Mouse (Mus musculus) midbrain, embryonic 16.5 days (tissue): Measurements from ENCODE around the gene Anapc4. TPM values are rescaled to one million over a fixed set of nuclear protein-coding genes. Genes with fewer than 3 reads are reported as not detected.

Experiments
- ATAC-seq: fragments of 200-750 bp; cut with Nextera tagmentation; 2 replicates; pipeline ENCODE4 v1.8.0; 2017; ENCODE audit warnings: moderate TSS enrichment
- H3K27ac ChIP-seq: fragments of 300-500 bp; sonication (generic); 2 replicates; pipeline ENCODE4 v1.5.1; 2014; ENCODE audit warnings: mild to moderate bottlenecking, low read length, mixed read lengths
- H3K27me3 ChIP-seq: fragments of 300-500 bp; sonication (generic); 2 replicates; pipeline ENCODE4 v1.6.1; 2014; ENCODE audit warnings: low read depth, low read length, mixed read lengths; ENCODE audit not compliant: control insufficient read depth, insufficient read depth
- H3K36me3 ChIP-seq: fragments of 300-500 bp; sonication (generic); 2 replicates; pipeline ENCODE4 v1.6.1; 2014; ENCODE audit warnings: mild to moderate bottlenecking, low read length, moderate library complexity, mixed read lengths; ENCODE audit not compliant: control insufficient read depth, insufficient read depth
- H3K4me1 ChIP-seq: fragments of 300-500 bp; sonication (generic); 2 replicates; pipeline ENCODE4 v1.6.1; 2014; ENCODE audit warnings: mild to moderate bottlenecking, low read length, mixed read lengths; ENCODE audit not compliant: control insufficient read depth, insufficient read depth
- H3K4me2 ChIP-seq: fragments of 300-500 bp; sonication (generic); 2 replicates; pipeline ENCODE4 v1.6.1; 2014; ENCODE audit warnings: mild to moderate bottlenecking, low read length, mixed read lengths
- H3K4me3 ChIP-seq: fragments of 300-500 bp; sonication (generic); 2 replicates; pipeline ENCODE4 v1.5.1; 2014; ENCODE audit warnings: low read depth, mild to moderate bottlenecking, low read length, moderate library complexity, mixed read lengths
- H3K9ac ChIP-seq: fragments of 300-500 bp; sonication (generic); 2 replicates; pipeline ENCODE4 v1.6.1; 2014; ENCODE audit warnings: low read depth, low read length, mixed read lengths
- H3K9me3 ChIP-seq: fragments of 300-500 bp; sonication (generic); replicated peaks from 2 replicates; pipeline ENCODE4 v1.6.1; 2014; ENCODE audit warnings: mild to moderate bottlenecking, low read length, mixed read lengths; ENCODE audit not compliant: control insufficient read depth, poor library complexity, severe bottlenecking
- WGBS: fragments of 180-500 bp; shearing (Covaris S2); extraction: QIAGEN DNeasy Blood & Tissue Kit; methylation state at CpG from one replicate; pipeline ENCODE4 v1.1.7; 2014; 5-methylcytosine and 5-hydroxymethylcytosine counted together
- polyA plus RNA-seq: library from polyadenylated mRNA; unstranded; fragments of >200 nt; fragmentation: Nextera tagmentation; extraction: Ambion mirVana; gene quantifications from 2 replicates; pipeline ENCODE4 v1.2.1, GENCODE M21; 2015

The Anapc4 gene
- polyA plus RNA-seq, 1 experiment from 2014 or later: 115 TPM

DNA sequence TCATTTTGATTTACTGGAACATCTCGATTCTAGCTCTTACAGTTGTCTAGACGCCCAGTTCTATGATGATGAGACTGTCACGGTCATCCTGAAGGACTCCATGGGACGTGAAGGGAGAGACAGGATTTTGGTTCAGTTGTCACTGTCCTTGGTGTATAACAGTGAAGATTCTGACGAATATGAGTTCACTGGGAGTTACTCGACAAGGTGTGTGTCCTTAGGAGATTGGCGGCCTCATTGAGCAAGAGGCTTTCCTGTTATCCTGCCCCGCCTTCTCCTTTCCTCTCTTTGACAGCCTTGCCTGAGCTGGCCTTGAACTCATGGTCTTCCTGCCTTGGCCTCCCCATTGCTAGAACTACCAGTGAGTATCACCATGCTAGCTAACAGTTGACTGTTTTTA lies 30.6 kb downstream of the Anapc4 start:
- no peak overlapping the region for H3K9ac ChIP-seq
- no peak overlapping the region for H3K4me2 ChIP-seq
- no peaks in the 10 kb centered on the region for H3K27me3 ChIP-seq
- no peak overlapping the region for H3K27ac ChIP-seq
- H3K9me3 ChIP-seq: no peaks in the 10 kb centered on the region
- no peak overlapping the region for H3K4me3 ChIP-seq
- ATAC-seq: no peak
- peaks cover 48% of the 10 kb centered on the region for H3K36me3 ChIP-seq
- WGBS: 95% methylated on average over 8 of the region's 8 CpGs
- no peaks in the 10 kb centered on the region for H3K4me1 ChIP-seq

DNA sequence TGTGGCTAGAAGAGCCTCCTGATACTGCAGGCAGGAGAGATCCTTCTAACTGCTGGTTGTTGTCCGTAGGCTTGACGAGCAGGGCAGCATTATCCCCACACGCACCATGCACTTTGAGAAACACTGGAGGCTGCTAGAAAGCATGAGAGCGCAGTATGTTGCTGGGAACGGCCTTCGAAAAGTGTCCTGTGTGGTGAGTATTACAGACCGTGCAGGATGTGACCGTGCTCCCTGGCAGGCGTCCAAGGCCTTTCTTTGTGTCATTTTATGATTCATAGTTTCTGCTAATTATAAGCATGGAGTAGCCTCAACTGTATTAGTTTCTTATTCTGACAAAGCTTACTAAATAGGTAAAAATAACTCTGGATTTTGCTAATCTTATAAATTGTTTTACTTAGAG lies 32.0 kb downstream of the Anapc4 start:
- H3K27me3 ChIP-seq: no peaks in the 10 kb centered on the region
- H3K4me1 ChIP-seq: no peaks in the 10 kb centered on the region
- H3K9me3 ChIP-seq: no peaks in the 10 kb centered on the region
- no peak overlapping the region for H3K4me3 ChIP-seq
- WGBS: 85% methylated on average over 9 of the region's 9 CpGs
- H3K4me2 ChIP-seq: no peak overlapping the region
- peaks cover 38% of the 10 kb centered on the region for H3K36me3 ChIP-seq
- H3K9ac ChIP-seq: no peak overlapping the region
- H3K27ac ChIP-seq: no peak overlapping the region
- ATAC-seq: no peak

DNA sequence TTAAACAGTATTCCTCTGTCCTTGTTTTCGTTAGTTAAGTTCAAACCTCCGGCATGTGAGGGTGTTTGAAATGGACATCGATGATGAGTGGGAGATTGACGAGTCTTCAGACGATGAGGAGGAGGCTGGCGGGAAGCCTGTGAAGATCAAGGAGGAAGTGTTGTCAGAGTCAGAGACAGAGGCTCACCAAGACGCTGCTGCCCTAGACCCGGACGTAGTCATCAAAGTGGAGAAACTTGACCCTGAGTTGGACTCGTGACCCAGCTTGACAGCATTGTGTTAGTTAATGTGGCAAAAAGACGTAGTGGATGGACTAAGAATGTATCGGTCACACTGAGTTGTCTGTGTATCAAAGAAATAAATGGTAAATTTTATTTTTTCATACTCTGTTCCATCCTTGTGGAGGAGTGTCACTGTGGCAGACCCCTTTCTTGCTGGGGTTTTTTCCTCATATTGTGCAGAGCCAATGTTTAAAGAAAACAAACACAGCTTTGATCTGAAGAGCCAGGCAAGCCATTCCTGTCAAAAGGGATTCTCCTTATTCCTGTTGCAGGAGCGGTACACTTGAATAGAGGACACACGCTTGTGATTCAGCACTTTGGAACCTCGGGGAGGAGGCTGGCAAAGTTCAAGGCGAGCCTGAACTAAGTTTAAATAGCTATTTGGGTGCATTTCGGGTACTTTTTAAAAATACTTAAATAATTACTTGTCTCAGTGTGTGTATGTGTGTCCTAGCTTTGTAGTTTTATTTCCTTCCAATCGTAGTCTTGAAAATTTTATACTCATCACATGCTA lies 32.7 kb downstream of the Anapc4 start:
- no peak for ATAC-seq

DNA sequence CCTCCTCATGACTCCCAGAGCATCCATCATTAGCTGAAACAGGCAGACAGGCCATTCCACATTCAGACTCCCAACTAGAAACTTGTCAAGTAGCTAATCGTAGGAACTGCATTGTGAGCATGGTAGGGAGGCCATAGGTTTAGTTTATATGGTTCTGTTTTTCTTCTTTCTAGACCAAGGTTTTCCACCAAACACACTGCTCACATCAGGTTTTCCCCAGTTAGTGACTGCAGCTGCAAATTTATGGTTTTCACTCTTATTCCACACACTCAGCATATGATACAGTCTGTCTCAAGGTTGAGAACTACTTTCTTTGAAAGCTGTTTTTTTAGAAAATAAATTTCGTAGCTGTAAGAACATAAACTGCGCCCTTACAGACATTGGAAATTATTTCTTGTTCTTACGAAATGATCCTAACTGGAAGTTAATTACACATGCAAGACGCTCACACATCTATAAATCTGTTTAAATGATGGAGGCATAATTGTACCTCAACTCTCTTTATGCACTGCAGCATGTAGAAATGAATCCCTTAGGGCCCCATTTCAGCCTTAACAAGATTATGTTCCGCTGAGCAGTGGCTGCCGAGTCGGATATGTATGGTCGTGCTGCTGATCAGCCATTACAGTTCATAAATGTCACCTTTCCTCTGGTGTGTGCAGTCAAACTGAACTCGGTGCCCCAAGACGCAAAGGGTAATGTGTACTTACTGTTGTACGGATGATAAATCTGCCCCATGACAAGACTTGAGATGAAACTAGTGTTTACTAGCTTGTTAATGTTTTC lies 35.3 kb downstream of the Anapc4 start:
- 68% methylated on average over 12 of the region's 12 CpGs for WGBS
- Histone ChIP-seq H3K9me3 (no peaks in the 10 kb centered on the region), H3K4me2 (no peak overlapping the region), H3K9ac (no peak overlapping the region), H3K4me1 (no peaks in the 10 kb centered on the region), H3K27me3 (no peaks in the 10 kb centered on the region), H3K4me3 (no peak overlapping the region), H3K27ac (no peak overlapping the region), H3K36me3 (peaks cover 16% of the 10 kb centered on the region)
- ATAC-seq: no peak

More for the DNA sequence above, 32.7 kb downstream of the Anapc4 start:
- Histone ChIP-seq H3K27me3 (no peaks in the 10 kb centered on the region), H3K4me2 (no peak overlapping the region), H3K4me1 (no peaks in the 10 kb centered on the region), H3K36me3 (peaks cover 31% of the 10 kb centered on the region), H3K27ac (no peak overlapping the region), H3K9me3 (no peaks in the 10 kb centered on the region), H3K9ac (no peak overlapping the region), H3K4me3 (no peak overlapping the region)
- 85% methylated on average over 18 of the region's 18 CpGs for WGBS

DNA sequence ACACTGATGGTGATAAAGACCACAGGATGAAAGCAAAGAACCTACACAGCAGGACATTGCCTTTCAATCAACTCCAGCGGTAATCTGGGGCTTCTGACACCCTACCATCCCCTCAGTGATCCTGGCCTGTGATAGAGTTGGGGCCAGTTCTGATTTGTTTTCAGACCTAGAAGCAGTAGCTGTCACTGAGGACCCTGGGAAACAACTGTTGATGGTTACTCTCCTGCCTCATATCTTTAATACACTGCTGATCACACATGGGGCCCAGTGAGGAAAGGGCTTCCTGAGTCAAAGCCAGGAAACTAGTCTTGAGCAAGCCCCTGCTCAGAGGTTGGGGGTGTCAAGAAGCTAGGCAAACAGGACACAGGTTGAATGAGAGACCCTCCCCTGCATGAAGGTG lies 37.6 kb downstream of the Anapc4 start:
- Histone ChIP-seq H3K9me3 (no peaks in the 10 kb centered on the region), H3K4me1 (no peaks in the 10 kb centered on the region), H3K27ac (no peak overlapping the region), H3K4me3 (no peak overlapping the region), H3K36me3 (peaks cover 5% of the 10 kb centered on the region; the same call in 1 of the 2 replicates), H3K27me3 (no peaks in the 10 kb centered on the region), H3K4me2 (no peak overlapping the region), H3K9ac (no peak overlapping the region)
- WGBS: 21% methylated on average over 1 of the region's 1 CpGs
- ATAC-seq: no peak

GRCm38 (mm10) chr5:52871986-52872385 lies 38.2 kb downstream of the Anapc4 start:
- 83% methylated on average over 13 of the region's 13 CpGs for WGBS
- no peaks in the 10 kb centered on the region for H3K9me3 ChIP-seq
- 0 out of 2 replicates have a peak, but pooled peaks cover 2% of the 10 kb centered on the region for H3K36me3 ChIP-seq
- ATAC-seq: no peak
- no peak overlapping the region for H3K4me3 ChIP-seq
- no peak overlapping the region for H3K27ac ChIP-seq
- H3K27me3 ChIP-seq: no peaks in the 10 kb centered on the region
- no peak overlapping the region for H3K4me2 ChIP-seq
- H3K9ac ChIP-seq: no peak overlapping the region
- no peaks in the 10 kb centered on the region for H3K4me1 ChIP-seq

DNA sequence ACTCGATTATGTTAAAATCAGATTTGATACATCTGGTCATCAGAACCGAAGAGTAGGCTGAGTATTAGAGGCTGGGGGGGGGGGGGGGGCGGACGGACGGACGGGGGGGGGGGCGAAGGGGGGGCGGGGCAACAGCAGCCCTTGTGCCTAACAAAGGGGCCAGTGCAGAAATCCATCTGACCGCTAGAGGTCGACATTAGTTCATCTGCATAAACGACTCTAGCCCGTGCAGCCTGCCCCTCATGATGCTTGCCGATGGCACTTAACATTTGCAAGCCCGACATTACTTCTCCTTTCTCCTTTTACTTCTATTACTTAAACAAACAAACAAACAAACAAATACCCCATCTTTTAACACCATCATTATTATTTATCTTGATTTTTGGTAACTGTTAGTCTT lies 45.0 kb downstream of the Anapc4 start:
- no peak overlapping the region for H3K4me3 ChIP-seq
- H3K27ac ChIP-seq: no peak overlapping the region
- WGBS: 3% methylated on average over 8 of the region's 14 CpGs
- H3K9ac ChIP-seq: no peak overlapping the region
- H3K36me3 ChIP-seq: no peaks in the 10 kb centered on the region
- H3K27me3 ChIP-seq: no peaks in the 10 kb centered on the region
- ATAC-seq: peak; percentile 67; the same call in 1 of the 2 replicates
- no peaks in the 10 kb centered on the region for H3K4me1 ChIP-seq
- H3K9me3 ChIP-seq: no peaks in the 10 kb centered on the region
- no peak overlapping the region for H3K4me2 ChIP-seq

- WGBS: 96% methylated on average over 6 of the region's 6 CpGs
- Histone ChIP-seq H3K27me3 (no peaks in the 10 kb centered on the region), H3K4me1 (no peaks in the 10 kb centered on the region), H3K4me2 (no peak overlapping the region), H3K27ac (no peak overlapping the region), H3K36me3 (no peaks in the 10 kb centered on the region), H3K4me3 (no peak overlapping the region), H3K9ac (no peak overlapping the region), H3K9me3 (no peaks in the 10 kb centered on the region)
- no peak for ATAC-seq
Observed at GRCm38 (mm10) chr5:52879926-52880325, 46.1 kb downstream of the Anapc4 start.

- WGBS: 44% methylated on average over 2 of the region's 2 CpGs
- Histone ChIP-seq H3K36me3 (no peaks in the 10 kb centered on the region), H3K4me1 (no peaks in the 10 kb centered on the region)
Observed at GRCm38 (mm10) chr5:52882446-52882845, 48.6 kb downstream of the Anapc4 start.

More at GRCm38 (mm10) chr5:52882446-52882845, 48.6 kb downstream of the Anapc4 start:
- Histone ChIP-seq H3K4me2 (no peak overlapping the region), H3K9ac (no peak overlapping the region), H3K9me3 (no peaks in the 10 kb centered on the region), H3K27ac (no peak overlapping the region), H3K27me3 (no peaks in the 10 kb centered on the region), H3K4me3 (no peak overlapping the region)
- ATAC-seq: no peak
